9 mouse cellular contexts compared by ENCODE assay signal in the genomic region with DNA sequence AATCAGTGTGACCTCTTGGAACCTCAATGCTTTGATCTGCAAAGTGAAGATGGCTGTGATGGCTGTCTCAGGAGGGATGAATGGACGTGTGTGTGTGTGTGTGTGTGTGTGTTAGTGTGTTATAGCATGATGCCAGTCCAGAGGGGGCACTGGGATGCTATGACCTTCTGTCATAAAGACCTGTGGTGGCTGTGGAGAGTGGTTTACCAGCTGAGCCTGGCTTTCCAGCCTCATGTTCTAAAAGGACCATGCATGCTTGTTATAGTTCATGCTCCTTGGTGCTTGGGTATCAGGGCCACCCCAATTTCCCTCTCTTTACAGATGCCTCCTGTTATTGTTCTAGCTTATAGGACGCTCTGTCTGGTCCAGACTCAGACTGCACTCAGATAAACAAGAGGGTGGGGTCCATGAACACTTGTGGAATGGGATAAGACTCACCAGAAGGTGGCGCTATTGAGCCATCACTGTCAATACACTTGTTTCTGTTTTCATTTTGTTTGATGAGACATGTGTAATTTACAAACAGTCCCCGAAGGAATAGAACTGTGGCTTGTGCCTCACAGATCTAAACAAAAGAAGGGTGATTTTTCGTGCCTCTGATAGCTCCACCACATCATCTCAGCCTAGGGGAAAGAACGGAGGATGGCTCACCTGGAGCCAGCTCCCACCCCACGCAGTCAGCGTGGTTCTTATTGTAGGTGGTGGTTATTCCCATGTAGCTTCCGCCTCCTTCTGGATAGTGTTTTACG.
DNase-seq lines count a peak whose midpoint lies in the region; ATAC-seq and TF ChIP-seq lines count a peak whose summit lies in the region.
"Had no signal": no experiment of that assay in that cellular context is flagged by ENCODE, and none has a peak within 500 bp of the region (broad histone marks: within the 10 kb centered on the region; RNA-seq: fewer than 3 reads in every experiment).

No protein-coding gene starts in this region.

- no peak for TF ChIP-seq EP300 in liver, embryonic 14.5 days (IDR thresholded peaks at IDR 0.05; ENCODE audit: low read depth)

- TF ChIP-seq CTCF in liver, embryonic 14.5 days (IDR thresholded peaks at IDR 0.05; ENCODE audit: low read depth): peak; percentile 70

- no peak overlapping the region for H3K27ac ChIP-seq in embryonic facial prominence, embryonic 14.5 days (replicated peaks; ENCODE audit: low read depth, low read length)
- no peak overlapping the region for H3K27ac ChIP-seq in kidney, embryonic 16.5 days (ENCODE audit: low read length)
- no peak overlapping the region for H3K27ac ChIP-seq in liver, embryonic 14.5 days
- H3K27ac ChIP-seq: limb, embryonic 12.5 days had no signal

- H3K4me3 ChIP-seq in embryonic facial prominence, embryonic 14.5 days (ENCODE audit: low read depth, low read length): no peak overlapping the region
- no peak overlapping the region for H3K4me3 ChIP-seq in kidney, embryonic 16.5 days (ENCODE audit: low read length)
- H3K4me3 ChIP-seq in liver, embryonic 14.5 days (ENCODE audit: insufficient read depth in 1 of 2, low read depth in 2 of 2, low read length in 2 of 2): no peak overlapping the region
- H3K4me3 ChIP-seq: limb, embryonic 12.5 days had no signal

- H3K4me2 ChIP-seq in embryonic facial prominence, embryonic 14.5 days (ENCODE audit: low read depth, low read length): no peak overlapping the region
- H3K4me2 ChIP-seq in kidney, embryonic 16.5 days (replicated peaks; ENCODE audit: low read depth, low read length): no peak overlapping the region
- H3K4me2 ChIP-seq in liver, embryonic 14.5 days (ENCODE audit: low read depth): no peak overlapping the region
- H3K4me2 ChIP-seq: limb, embryonic 12.5 days had no signal

- no peak overlapping the region for H3K9ac ChIP-seq in embryonic facial prominence, embryonic 14.5 days (ENCODE audit: low read depth, low read length)
- no peak overlapping the region for H3K9ac ChIP-seq in kidney, embryonic 16.5 days (replicated peaks; ENCODE audit: low read length)
- no peak overlapping the region for H3K9ac ChIP-seq in liver, embryonic 14.5 days (replicated peaks)
- H3K9ac ChIP-seq: limb, embryonic 12.5 days had no signal

- no peaks in the 10 kb centered on the region for H3K27me3 ChIP-seq in embryonic facial prominence, embryonic 14.5 days (replicated peaks; ENCODE audit: control insufficient read depth, insufficient read depth, low read length)
- H3K27me3 ChIP-seq in kidney, embryonic 16.5 days (ENCODE audit: insufficient read depth, low read length): no peaks in the 10 kb centered on the region
- no peaks in the 10 kb centered on the region for H3K27me3 ChIP-seq in liver, embryonic 14.5 days (ENCODE audit: control insufficient read depth, insufficient read depth, low read length)
- H3K27me3 ChIP-seq: limb, embryonic 12.5 days had no signal

- no peaks in the 10 kb centered on the region for H3K36me3 ChIP-seq in embryonic facial prominence, embryonic 14.5 days (ENCODE audit: control insufficient read depth, insufficient read depth, low read length)
- H3K36me3 ChIP-seq in kidney, embryonic 16.5 days (ENCODE audit: insufficient read depth, low read length): no peaks in the 10 kb centered on the region
- H3K36me3 ChIP-seq in liver, embryonic 14.5 days (replicated peaks; ENCODE audit: control insufficient read depth, insufficient read depth, low read depth): no peaks in the 10 kb centered on the region
- H3K36me3 ChIP-seq: limb, embryonic 12.5 days had no signal

- no peaks in the 10 kb centered on the region for H3K9me3 ChIP-seq in embryonic facial prominence, embryonic 14.5 days (ENCODE audit: control insufficient read depth, low read length)
- H3K9me3 ChIP-seq in kidney, embryonic 16.5 days (ENCODE audit: low read length): no peaks in the 10 kb centered on the region
- no peaks in the 10 kb centered on the region for H3K9me3 ChIP-seq in liver, embryonic 14.5 days (ENCODE audit: control insufficient read depth, low read length)
- H3K9me3 ChIP-seq: limb, embryonic 12.5 days had no signal

- no peaks in the 10 kb centered on the region for H3K4me1 ChIP-seq in embryonic facial prominence, embryonic 14.5 days (ENCODE audit: control insufficient read depth, insufficient read depth, low read length)
- H3K4me1 ChIP-seq in kidney, embryonic 16.5 days (ENCODE audit: insufficient read depth, low read length): no peaks in the 10 kb centered on the region
- no peaks in the 10 kb centered on the region for H3K4me1 ChIP-seq in liver, embryonic 14.5 days (replicated peaks; ENCODE audit: control insufficient read depth in 2 of 2, insufficient read depth in 2 of 2, low read length in 1 of 2)
- H3K4me1 ChIP-seq: limb, embryonic 12.5 days had no signal

- peak; percentile 68 for DNase-seq in CD4-positive, CD25-positive, alpha-beta regulatory T cell, adult 2 months (ENCODE audit: low read depth, low spot score)
- DNase-seq in urinary bladder, postnatal 14 days (ENCODE audit: low spot score): peak; percentile 35
- DNase-seq in urinary bladder, postnatal 4 days (ENCODE audit: low spot score in 2 of 2): no peak
- DNase-seq in embryonic facial prominence, embryonic 14.5 days (ENCODE audit: low spot score): peak; percentile 67
- peak; percentile 5 to 13 (median 7) for DNase-seq in liver, embryonic 14.5 days (ENCODE audit: low read depth in 3 of 3, low spot score in 3 of 3)
- DNase-seq in right cerebral cortex, postnatal 36 days (ENCODE audit: low spot score in 2 of 2): peak; percentile 25 to 30

- no peak for ATAC-seq in CD4-positive, CD25-positive, alpha-beta regulatory T cell, adult 4 months
- ATAC-seq in embryonic facial prominence, embryonic 14.5 days (ENCODE audit: low read depth): no peak
- ATAC-seq in kidney, embryonic 16.5 days (ENCODE audit: low FRiP score, low TSS enrichment): 0 out of 2 replicates have a peak, but pooled peaks have one; percentile 23
- ATAC-seq in liver, embryonic 14.5 days (ENCODE audit: insufficient read depth): no peak

- WGBS in embryonic facial prominence, embryonic 14.5 days: 46% methylated on average over 10 of the region's 10 CpGs
- WGBS in kidney, embryonic 16.5 days: 52% methylated on average over 10 of the region's 10 CpGs
- WGBS in liver, embryonic 14.5 days (ENCODE audit: insufficient replicate concordance): 42% methylated on average over 10 of the region's 10 CpGs

Comparison
In these comparisons a context has a peak if more than half of its experiments do, and no peak if none do; other contexts are left out.
1. DNase-seq: peak in CD4-positive, CD25-positive, alpha-beta regulatory T cell, adult 2 months (single experiment), urinary bladder, postnatal 14 days (single experiment), embryonic facial prominence, embryonic 14.5 days (single experiment), liver, embryonic 14.5 days (3 of 3) and right cerebral cortex, postnatal 36 days (2 of 2); none in urinary bladder, postnatal 4 days (0 of 2).